Mouse (Mus musculus) megakaryocyte, embryonic 14.5 days (primary cell): ENCODE results near the gene Apol11b.
"Not testable (repeated sequence)": the region's sequence is repeated elsewhere in the genome, so short reads cannot be mapped to it uniquely, and the experiment has no call there.

Experiments
- FLI1 ChIP-seq: IDR thresholded peaks from 2 replicates; pipeline ENCODE4 v1.6.1; 2012; ENCODE audit warnings: low read length, inconsistent platforms, mixed read lengths
- GATA1 ChIP-seq: IDR thresholded peaks from 3 replicates; pipeline ENCODE4 v1.6.1; 2012; ENCODE audit warnings: mixed read lengths, low read length, inconsistent platforms, borderline replicate concordance

GRCm38 (mm10) chr15:77691532-77692311, 48.6 kb upstream of the Apol11b start:
- TF ChIP-seq FLI1, GATA1: not testable (repeated sequence)
